Mouse (Mus musculus): ENCODE data around the gene Vpreb1. TPM values are rescaled to one million over a fixed set of nuclear protein-coding genes. Genes with fewer than 3 reads are reported as not detected.

The Vpreb1 gene
- polyA plus RNA-seq, 1 experiment from 2014 or later, result 2.9 TPM

GRCm38 (mm10) chr16:16896382-16897055 lies 25.9 kb upstream of the Vpreb1 start, which contains the start of gene Ppm1f:
Gene Ppm1f (plus strand): TSS chr16:16896469.
- ATAC-seq (ENCODE audit: insufficient number of reproducible peaks, insufficient read depth, low FRiP score, low read depth), result peak; percentile 90
- WGBS, result under 1% methylated on average over 29 of the region's 29 CpGs
- no peaks in the 10 kb centered on the region for H3K9me3 ChIP-seq (ENCODE audit: control insufficient read depth, low read depth, low read length)
- H3K27me3 ChIP-seq (ENCODE audit: control insufficient read depth, insufficient read depth, low read length), result no peaks in the 10 kb centered on the region
- H3K4me3 ChIP-seq (ENCODE audit: low read depth, low read length), result peak within 1 kb of the TSS; percentile 59
- peaks cover 17% of the 10 kb centered on the region for H3K36me3 ChIP-seq (ENCODE audit: control insufficient read depth, insufficient read depth, low read length)
- H3K9ac ChIP-seq (replicated peaks; ENCODE audit: low read depth, low read length), result peak within 1 kb of the TSS; percentile 71
- H3K27ac ChIP-seq (ENCODE audit: low read length), result peak within 1 kb of the TSS; percentile 58; the same call in 1 of the 2 replicates
- H3K4me2 ChIP-seq (replicated peaks; ENCODE audit: low read depth, low read length), result peak within 1 kb of the TSS; percentile 89
- peaks cover 6% of the 10 kb centered on the region; the same call in 1 of the 2 replicates for H3K4me1 ChIP-seq (ENCODE audit: control insufficient read depth, insufficient read depth, low read length)

- no peak overlapping the region; the same call in 1 of the 2 replicates for H3K4me3 ChIP-seq (ENCODE audit: low read depth, low read length)
- peak overlapping the region; percentile 5; the same call in 1 of the 2 replicates for H3K4me2 ChIP-seq (replicated peaks; ENCODE audit: low read depth, low read length)
Observed at GRCm38 (mm10) chr16:16896015-16896381, 25.4 kb upstream of the Vpreb1 start.

GRCm38 (mm10) chr16:16892366-16892765 lies 21.7 kb upstream of the Vpreb1 start:
- 0 out of 2 replicates have a peak, but pooled peaks cover 4% of the 10 kb centered on the region for H3K4me1 ChIP-seq (ENCODE audit: control insufficient read depth, insufficient read depth, low read length)
- H3K27me3 ChIP-seq (ENCODE audit: control insufficient read depth, insufficient read depth, low read length), result no peaks in the 10 kb centered on the region
- no peak for ATAC-seq (ENCODE audit: insufficient number of reproducible peaks, insufficient read depth, low FRiP score, low read depth)
- no peak overlapping the region for H3K27ac ChIP-seq (ENCODE audit: low read length)
- 88% methylated on average over 7 of the region's 7 CpGs for WGBS
- H3K4me2 ChIP-seq (replicated peaks; ENCODE audit: low read depth, low read length), result no peak overlapping the region
- no peak overlapping the region for H3K9ac ChIP-seq (replicated peaks; ENCODE audit: low read depth, low read length)
- H3K36me3 ChIP-seq (ENCODE audit: control insufficient read depth, insufficient read depth, low read length), result peaks cover 55% of the 10 kb centered on the region
- no peak overlapping the region for H3K4me3 ChIP-seq (ENCODE audit: low read depth, low read length)
- no peaks in the 10 kb centered on the region for H3K9me3 ChIP-seq (ENCODE audit: control insufficient read depth, low read depth, low read length)

More at GRCm38 (mm10) chr16:16896015-16896381, 25.4 kb upstream of the Vpreb1 start:
- Histone ChIP-seq H3K27ac (ENCODE audit: low read length) (no peak overlapping the region), H3K27me3 (ENCODE audit: control insufficient read depth, insufficient read depth, low read length) (no peaks in the 10 kb centered on the region), H3K9me3 (ENCODE audit: control insufficient read depth, low read depth, low read length) (no peaks in the 10 kb centered on the region), H3K9ac (replicated peaks; ENCODE audit: low read depth, low read length) (no peak overlapping the region), H3K4me1 (ENCODE audit: control insufficient read depth, insufficient read depth, low read length) (peaks cover 6% of the 10 kb centered on the region; the same call in 1 of the 2 replicates), H3K36me3 (ENCODE audit: control insufficient read depth, insufficient read depth, low read length) (peaks cover 22% of the 10 kb centered on the region)
- ATAC-seq (ENCODE audit: insufficient number of reproducible peaks, insufficient read depth, low FRiP score, low read depth), result no peak
- 27% methylated on average over 4 of the region's 4 CpGs for WGBS

- no peak for ATAC-seq (ENCODE audit: insufficient number of reproducible peaks, insufficient read depth, low FRiP score, low read depth)
- H3K9me3 ChIP-seq (ENCODE audit: control insufficient read depth, low read depth, low read length), result no peaks in the 10 kb centered on the region
- no peak overlapping the region for H3K9ac ChIP-seq (replicated peaks; ENCODE audit: low read depth, low read length)
- H3K4me2 ChIP-seq (replicated peaks; ENCODE audit: low read depth, low read length), result no peak overlapping the region
- H3K4me1 ChIP-seq (ENCODE audit: control insufficient read depth, insufficient read depth, low read length), result no peaks in the 10 kb centered on the region
- WGBS, result 95% methylated on average over 1 of the region's 1 CpGs
- H3K36me3 ChIP-seq (ENCODE audit: control insufficient read depth, insufficient read depth, low read length), result peaks cover 87% of the 10 kb centered on the region
- H3K4me3 ChIP-seq (ENCODE audit: low read depth, low read length), result no peak overlapping the region
- no peaks in the 10 kb centered on the region for H3K27me3 ChIP-seq (ENCODE audit: control insufficient read depth, insufficient read depth, low read length)
- H3K27ac ChIP-seq (ENCODE audit: low read length), result no peak overlapping the region
Observed at GRCm38 (mm10) chr16:16888341-16888740, 17.7 kb upstream of the Vpreb1 start.

GRCm38 (mm10) chr16:16879025-16879424 lies 8.4 kb upstream of the Vpreb1 start:
- Histone ChIP-seq H3K4me3 (ENCODE audit: low read depth, low read length) (no peak overlapping the region), H3K36me3 (ENCODE audit: control insufficient read depth, insufficient read depth, low read length) (peaks cover 60% of the 10 kb centered on the region), H3K27ac (ENCODE audit: low read length) (no peak overlapping the region), H3K4me2 (replicated peaks; ENCODE audit: low read depth, low read length) (no peak overlapping the region), H3K9ac (replicated peaks; ENCODE audit: low read depth, low read length) (no peak overlapping the region), H3K27me3 (ENCODE audit: control insufficient read depth, insufficient read depth, low read length) (no peaks in the 10 kb centered on the region), H3K4me1 (ENCODE audit: control insufficient read depth, insufficient read depth, low read length) (no peaks in the 10 kb centered on the region), H3K9me3 (ENCODE audit: control insufficient read depth, low read depth, low read length) (0 out of 2 replicates have a peak, but pooled peaks cover 7% of the 10 kb centered on the region)
- ATAC-seq (ENCODE audit: insufficient number of reproducible peaks, insufficient read depth, low FRiP score, low read depth), result no peak
- WGBS, result 91% methylated on average over 5 of the region's 5 CpGs

- Histone ChIP-seq H3K4me2 (replicated peaks; ENCODE audit: low read depth, low read length) (peak overlapping the region; percentile 76), H3K9me3 (ENCODE audit: control insufficient read depth, low read depth, low read length) (no peaks in the 10 kb centered on the region), H3K36me3 (ENCODE audit: control insufficient read depth, insufficient read depth, low read length) (no peaks in the 10 kb centered on the region), H3K27me3 (ENCODE audit: control insufficient read depth, insufficient read depth, low read length) (no peaks in the 10 kb centered on the region), H3K27ac (ENCODE audit: low read length) (peak overlapping the region; percentile 97), H3K4me3 (ENCODE audit: low read depth, low read length) (peak overlapping the region; percentile 74), H3K9ac (replicated peaks; ENCODE audit: low read depth, low read length) (0 out of 2 replicates have a peak overlapping the region, but pooled peaks have one; percentile 88), H3K4me1 (ENCODE audit: control insufficient read depth, insufficient read depth, low read length) (0 out of 2 replicates have a peak, but pooled peaks cover 5% of the 10 kb centered on the region)
- WGBS, result 32% methylated on average over 7 of the region's 7 CpGs
- no peak for ATAC-seq (ENCODE audit: insufficient number of reproducible peaks, insufficient read depth, low FRiP score, low read depth)
Observed at GRCm38 (mm10) chr16:16870241-16870616, 414 bp downstream of the Vpreb1 start.

GRCm38 (mm10) chr16:16865696-16866561 lies 4.7 kb downstream of the Vpreb1 start:
- H3K4me2 ChIP-seq (replicated peaks; ENCODE audit: low read depth, low read length), result no peak overlapping the region
- H3K4me1 ChIP-seq (ENCODE audit: control insufficient read depth, insufficient read depth, low read length), result 0 out of 2 replicates have a peak, but pooled peaks cover 5% of the 10 kb centered on the region
- H3K27ac ChIP-seq (ENCODE audit: low read length), result peak overlapping the region; percentile 41; the same call in 1 of the 2 replicates
- H3K27me3 ChIP-seq (ENCODE audit: control insufficient read depth, insufficient read depth, low read length), result no peaks in the 10 kb centered on the region
- ATAC-seq (ENCODE audit: insufficient number of reproducible peaks, insufficient read depth, low FRiP score, low read depth), result no peak
- H3K4me3 ChIP-seq (ENCODE audit: low read depth, low read length), result no peak overlapping the region
- no peaks in the 10 kb centered on the region for H3K36me3 ChIP-seq (ENCODE audit: control insufficient read depth, insufficient read depth, low read length)
- no peaks in the 10 kb centered on the region for H3K9me3 ChIP-seq (ENCODE audit: control insufficient read depth, low read depth, low read length)
- 38% methylated on average over 4 of the region's 5 CpGs for WGBS
- H3K9ac ChIP-seq (replicated peaks; ENCODE audit: low read depth, low read length), result no peak overlapping the region

GRCm38 (mm10) chr16:16865217-16865616 lies 5.4 kb downstream of the Vpreb1 start:
- no peak overlapping the region for H3K9ac ChIP-seq (replicated peaks; ENCODE audit: low read depth, low read length)
- no peak overlapping the region for H3K4me2 ChIP-seq (replicated peaks; ENCODE audit: low read depth, low read length)
- H3K36me3 ChIP-seq (ENCODE audit: control insufficient read depth, insufficient read depth, low read length), result no peaks in the 10 kb centered on the region
- 0 out of 2 replicates have a peak, but pooled peaks cover 5% of the 10 kb centered on the region for H3K4me1 ChIP-seq (ENCODE audit: control insufficient read depth, insufficient read depth, low read length)
- H3K27me3 ChIP-seq (ENCODE audit: control insufficient read depth, insufficient read depth, low read length), result no peaks in the 10 kb centered on the region
- H3K9me3 ChIP-seq (ENCODE audit: control insufficient read depth, low read depth, low read length), result no peaks in the 10 kb centered on the region
- H3K27ac ChIP-seq (ENCODE audit: low read length), result no peak overlapping the region
- no peak for ATAC-seq (ENCODE audit: insufficient number of reproducible peaks, insufficient read depth, low FRiP score, low read depth)
- no peak overlapping the region for H3K4me3 ChIP-seq (ENCODE audit: low read depth, low read length)
